Mouse (Mus musculus): ENCODE data around the gene A3galt2.

- TF ChIP-seq GATA1 (IDR thresholded peaks at IDR 0.05; ENCODE audit: low read length) (no peak), TAL1 (IDR thresholded peaks at IDR 0.05; ENCODE audit: low read length) (no peak)
These were observed 4.2 kb upstream of the A3galt2 start for GRCm38 (mm10) chr4:128751006-128751405.
